Mouse (Mus musculus) MEL (cell line): ENCODE measurements at regions not wholly inside any gene's neighbourhood (a gene's known extent, or its start where the extent isn't known, plus 50 kb on each side); places are given as distances from the start of the nearest gene placed in this dataset.

Experiments used
- DNase-seq: peaks from one replicate; pipeline ENCODE4 v3.0.0; 2011; ENCODE audit warnings: low read depth, low spot score
- H3K27ac ChIP-seq: 2 replicates; pipeline ENCODE4 v1.5.1; 2012; ENCODE audit warnings: low read depth, mild to moderate bottlenecking, control low read depth, low read length, moderate library complexity; ENCODE audit not compliant: control insufficient read depth
- H3K27me3 ChIP-seq, 2 experiments: fragments of 150-350 bp in 1 of 2; sonication (generic) in 1 of 2; 2 replicates each; pipeline ENCODE4 v1.6.1; 2012; ENCODE audit warnings: low read length in 2 of 2, mild to moderate bottlenecking in 2 of 2, improper control_type of control experiment in 1 of 2, moderate library complexity in 1 of 2; ENCODE audit not compliant: insufficient read depth in 2 of 2, control insufficient read depth in 1 of 2
- H3K36me3 ChIP-seq, 2 experiments: 2 replicates each; pipeline ENCODE4 v1.6.1; 2012 to 2014; ENCODE audit warnings: low read length in 2 of 2, improper control_type of control experiment in 1 of 2, inconsistent platforms in 1 of 2, mild to moderate bottlenecking in 1 of 2; ENCODE audit not compliant: insufficient read depth in 2 of 2, control insufficient read depth in 1 of 2
- H3K4me1 ChIP-seq, 2 experiments: fragments of 150-350 bp in 1 of 2; sonication (generic) in 1 of 2; 2 replicates each; pipeline ENCODE4 v1.6.1; 2012; ENCODE audit warnings: low read length in 2 of 2, improper control_type of control experiment in 1 of 2, mild to moderate bottlenecking in 1 of 2; ENCODE audit not compliant: insufficient read depth in 2 of 2, control insufficient read depth in 1 of 2
- H3K4me3 ChIP-seq, 2 experiments: fragments of 150-350 bp in 1 of 2; sonication (generic) in 1 of 2; 2 replicates each; pipeline ENCODE4 v1.5.1; 2012; ENCODE audit warnings: low read depth in 2 of 2, low read length in 2 of 2, mild to moderate bottlenecking in 2 of 2, moderate library complexity in 2 of 2, control low read depth in 1 of 2, improper control_type of control experiment in 1 of 2; ENCODE audit not compliant: control insufficient read depth in 1 of 2, insufficient read depth in 1 of 2
- H3K79me2 ChIP-seq: 2 replicates; pipeline ENCODE4 v1.6.1; 2012; ENCODE audit warnings: mild to moderate bottlenecking, low read length, moderate library complexity; ENCODE audit not compliant: control insufficient read depth, poor library complexity, insufficient read depth
- H3K9ac ChIP-seq: 2 replicates; pipeline ENCODE4 v1.6.1; 2012; ENCODE audit warnings: low read depth, mild to moderate bottlenecking, control low read depth, low read length, moderate library complexity; ENCODE audit not compliant: control insufficient read depth, poor library complexity, severe bottlenecking
- H3K9me3 ChIP-seq: fragments of 150-350 bp; sonication (generic); replicated peaks from 2 replicates; pipeline ENCODE4 v1.6.1; 2012; ENCODE audit warnings: mild to moderate bottlenecking, low read length, improper control_type of control experiment, moderate library complexity; ENCODE audit not compliant: insufficient read depth
- BHLHE40 ChIP-seq: IDR thresholded peaks from 2 replicates; pipeline ENCODE4 v1.6.1; 2012; ENCODE audit warnings: low read depth, mild to moderate bottlenecking, inconsistent platforms, low read length, improper control_type of control experiment, borderline replicate concordance
- CHD1 ChIP-seq: IDR thresholded peaks from 2 replicates; pipeline ENCODE4 v1.6.1; 2012; ENCODE audit warnings: low read depth, mild to moderate bottlenecking, inconsistent platforms, low read length, improper control_type of control experiment
- CTCF ChIP-seq, 3 experiments: IDR thresholded peaks in 2 of 3; conservative IDR thresholded peaks in 1 of 3; 2 replicates each; pipeline ENCODE4 v1.5.1; 2011 to 2012; ENCODE audit warnings: low read length in 3 of 3, low read depth in 2 of 3, mild to moderate bottlenecking in 2 of 3, improper control_type of control experiment in 1 of 3, inconsistent platforms in 1 of 3, mixed read lengths in 1 of 3, moderate library complexity in 1 of 3; ENCODE audit not compliant: control insufficient read depth in 1 of 3, insufficient read depth in 1 of 3, poor library complexity in 1 of 3, severe bottlenecking in 1 of 3
- E2F4 ChIP-seq: IDR thresholded peaks from 2 replicates; pipeline ENCODE4 v1.6.1; 2011; ENCODE audit warnings: low read depth, low read length, improper control_type of control experiment, borderline replicate concordance
- ELF1 ChIP-seq: IDR thresholded peaks from 2 replicates; pipeline ENCODE4 v1.6.1; 2014; ENCODE audit warnings: low read depth, mild to moderate bottlenecking, inconsistent platforms, low read length, improper control_type of control experiment, moderate library complexity
- EP300 ChIP-seq, 2 experiments: IDR thresholded peaks; 2 replicates each; pipeline ENCODE4 v1.6.1; 2011; ENCODE audit warnings: improper control_type of control experiment in 2 of 2, low read length in 2 of 2, low read depth in 1 of 2, mild to moderate bottlenecking in 1 of 2
- ETS1 ChIP-seq: IDR thresholded peaks from 2 replicates; pipeline ENCODE4 v1.6.1; 2012; ENCODE audit warnings: low read depth, mild to moderate bottlenecking, inconsistent platforms, low read length, improper control_type of control experiment, moderate library complexity
- GABPA ChIP-seq: IDR thresholded peaks from 2 replicates; pipeline ENCODE4 v1.6.1; 2012; ENCODE audit warnings: low read depth, mild to moderate bottlenecking, inconsistent platforms, low read length, improper control_type of control experiment, moderate library complexity
- GATA1 ChIP-seq: IDR thresholded peaks from 2 replicates; pipeline ENCODE4 v1.6.1; 2011; ENCODE audit warnings: low read depth, low read length, improper control_type of control experiment
- JUND ChIP-seq: IDR thresholded peaks from 2 replicates; pipeline ENCODE4 v1.6.1; 2011; ENCODE audit warnings: low read depth, mild to moderate bottlenecking, improper control_type of control experiment, low read length
- KAT2A ChIP-seq: conservative IDR thresholded peaks from 2 replicates; pipeline ENCODE4 v1.6.1; 2012; ENCODE audit warnings: low read depth, low read length, improper control_type of control experiment, inconsistent platforms
- MAFK ChIP-seq: IDR thresholded peaks from 2 replicates; pipeline ENCODE4 v1.6.1; 2011; ENCODE audit warnings: low read depth, mild to moderate bottlenecking, low read length, improper control_type of control experiment, borderline replicate concordance
- MAX ChIP-seq: IDR thresholded peaks from 2 replicates; pipeline ENCODE4 v1.6.1; 2011; ENCODE audit warnings: low read length, improper control_type of control experiment
- MXI1 ChIP-seq: IDR thresholded peaks from 2 replicates; pipeline ENCODE4 v1.6.1; 2011; ENCODE audit warnings: mild to moderate bottlenecking, low read depth, low read length, improper control_type of control experiment
- MYC ChIP-seq: IDR thresholded peaks from 2 replicates; pipeline ENCODE4 v1.6.1; 2011; ENCODE audit warnings: low read depth, mild to moderate bottlenecking, low read length, improper control_type of control experiment, moderate library complexity
- POLR2AphosphoS2 ChIP-seq: IDR thresholded peaks from 2 replicates; pipeline ENCODE4 v1.6.1; 2011; ENCODE audit warnings: low read length, improper control_type of control experiment
- RAD21 ChIP-seq: IDR thresholded peaks from 2 replicates; pipeline ENCODE4 v1.6.1; 2011; ENCODE audit warnings: mild to moderate bottlenecking, low read depth, low read length, improper control_type of control experiment
- RCOR1 ChIP-seq: IDR thresholded peaks from 2 replicates; pipeline ENCODE4 v1.6.1; 2012; ENCODE audit warnings: low read depth, mild to moderate bottlenecking, inconsistent platforms, low read length, improper control_type of control experiment
- SIN3A ChIP-seq: IDR thresholded peaks from 2 replicates; pipeline ENCODE4 v1.6.1; 2012; ENCODE audit warnings: low read length, improper control_type of control experiment, inconsistent platforms
- SMC3 ChIP-seq: IDR thresholded peaks from 2 replicates; pipeline ENCODE4 v1.6.1; 2011; ENCODE audit warnings: low read depth, low read length, improper control_type of control experiment
- TAL1 ChIP-seq: IDR thresholded peaks from 2 replicates; pipeline ENCODE4 v1.6.1; 2012; ENCODE audit warnings: mild to moderate bottlenecking, inconsistent platforms, low read length, moderate library complexity, mixed read lengths
- TBP ChIP-seq: IDR thresholded peaks from 2 replicates; pipeline ENCODE4 v1.8.0; 2011; ENCODE audit warnings: low read depth, low read length, improper control_type of control experiment
- TCF12 ChIP-seq: IDR thresholded peaks from 2 replicates; pipeline ENCODE4 v1.6.1; 2014; ENCODE audit warnings: low read depth, mild to moderate bottlenecking, inconsistent platforms, low read length, improper control_type of control experiment, moderate library complexity
- UBTF ChIP-seq: IDR thresholded peaks from 2 replicates; pipeline ENCODE4 v1.6.1; 2012; ENCODE audit warnings: low read depth, mild to moderate bottlenecking, inconsistent platforms, low read length, improper control_type of control experiment, moderate library complexity, borderline replicate concordance; ENCODE audit not compliant: insufficient read depth
- USF2 ChIP-seq, 2 experiments: IDR thresholded peaks; 2 replicates each; pipeline ENCODE4 v1.6.1; 2011 to 2012; ENCODE audit warnings: improper control_type of control experiment in 2 of 2, low read length in 2 of 2, borderline replicate concordance in 1 of 2, inconsistent platforms in 1 of 2, low read depth in 1 of 2, mild to moderate bottlenecking in 1 of 2; ENCODE audit not compliant: insufficient read depth in 1 of 2
- ZKSCAN1 ChIP-seq: IDR thresholded peaks from 2 replicates; pipeline ENCODE4 v1.6.1; 2012; ENCODE audit warnings: low read depth, mild to moderate bottlenecking, inconsistent platforms, low read length, improper control_type of control experiment, moderate library complexity
- ZMIZ1 ChIP-seq: IDR thresholded peaks from 2 replicates; pipeline ENCODE4 v1.6.1; 2012; ENCODE audit warnings: low read depth, mild to moderate bottlenecking, inconsistent platforms, low read length, improper control_type of control experiment, moderate library complexity
- ZNF384 ChIP-seq: IDR thresholded peaks from 2 replicates; pipeline ENCODE4 v1.6.1; 2012; ENCODE audit warnings: low read depth, mild to moderate bottlenecking, inconsistent platforms, low read length, improper control_type of control experiment

- TF ChIP-seq ETS1 (no peak), MAX (no peak), CTCF (IDR thresholded peaks at IDR 0.05 in 2 of 3, conservative IDR thresholded peaks at IDR 0.05 in 1 of 3; ENCODE audit: control insufficient read depth in 1 of 3, insufficient read depth in 1 of 3, low read depth in 2 of 3, low read length in 3 of 3, poor library complexity in 1 of 3, severe bottlenecking in 1 of 3) (no peak), SMC3 (no peak), POLR2AphosphoS2 (no peak), RCOR1 (no peak), MXI1 (no peak), SIN3A (no peak), ELF1 (no peak), TBP (no peak), ZMIZ1 (no peak), USF2 (IDR thresholded peaks at IDR 0.05; ENCODE audit: borderline replicate concordance in 1 of 2, insufficient read depth in 1 of 2, low read depth in 1 of 2, low read length in 2 of 2) (no peak), KAT2A (no peak), TAL1 (no peak), ZNF384 (no peak), BHLHE40 (no peak), CHD1 (no peak), ZKSCAN1 (no peak), RAD21 (no peak)
- Histone ChIP-seq H3K36me3 (no peaks in the 10 kb centered on the region), H3K4me1 (no peaks in the 10 kb centered on the region), H3K79me2 (no peaks in the 10 kb centered on the region), H3K27me3 (no peaks in the 10 kb centered on the region), H3K27ac (no peak overlapping the region), H3K9ac (no peak overlapping the region), H3K4me3 (no peak overlapping the region), H3K9me3 (no peaks in the 10 kb centered on the region)
- DNase-seq: no peak
Measured at GRCm38 (mm10) chr15:72220786-72221185, 1613.6 kb upstream of the Gm6569 start.

GRCm38 (mm10) chr15:72232355-72232754 lies 1602.0 kb upstream of the Gm6569 start:
- no peak for TF ChIP-seq EP300 (IDR thresholded peaks at IDR 0.05; ENCODE audit: low read depth in 1 of 2, low read length in 2 of 2)
- no peak for TF ChIP-seq UBTF
- TF ChIP-seq GATA1: no peak
- TF ChIP-seq MAFK: no peak
- TF ChIP-seq ETS1: no peak
- no peak for TF ChIP-seq MYC
- TF ChIP-seq GABPA: no peak
- TF ChIP-seq MAX: no peak
- TF ChIP-seq CHD1: no peak
- TF ChIP-seq TAL1: no peak
- no peak for TF ChIP-seq TCF12
- no peak for TF ChIP-seq ZKSCAN1
- TF ChIP-seq E2F4: no peak
- TF ChIP-seq JUND: no peak
- TF ChIP-seq ELF1: no peak
- TF ChIP-seq, all 39 proteins: peak for 0
- Histone ChIP-seq H3K9me3 (no peaks in the 10 kb centered on the region), H3K79me2 (no peaks in the 10 kb centered on the region), H3K4me3 (no peak overlapping the region), H3K36me3 (no peaks in the 10 kb centered on the region), H3K9ac (no peak overlapping the region), H3K27me3 (no peaks in the 10 kb centered on the region), H3K4me1 (no peaks in the 10 kb centered on the region), H3K27ac (no peak overlapping the region)
- DNase-seq: no peak
